Comparison of ENCODE assay signal across 9 mouse cellular contexts in the genomic region with DNA sequence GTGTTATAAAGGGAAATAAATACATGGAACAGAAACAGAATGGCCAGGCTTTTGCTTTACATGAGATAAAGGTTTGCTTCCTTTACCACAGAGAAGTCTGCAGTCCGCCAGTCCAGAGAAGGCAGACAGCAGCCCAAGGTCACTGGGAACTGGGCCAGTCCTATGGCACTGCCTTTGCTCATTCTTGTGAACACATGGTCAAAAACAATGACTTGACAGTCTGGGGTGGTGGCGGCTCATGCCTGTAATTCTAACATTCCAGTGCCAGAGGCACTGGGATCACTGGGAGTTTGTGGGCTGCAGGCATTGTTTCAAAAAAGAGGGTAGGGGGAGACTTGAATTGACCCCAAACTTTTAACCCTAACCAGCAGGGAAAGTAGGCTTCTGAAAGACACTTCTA. TPM values are rescaled to one million over a fixed set of nuclear protein-coding genes. Genes with fewer than 3 reads are reported as not detected.
DNase-seq lines count a peak whose midpoint lies in the region; ATAC-seq and TF ChIP-seq lines count a peak whose summit lies in the region.
"Had no signal": no experiment of that assay in that cellular context is flagged by ENCODE, and none has a peak within 500 bp of the region (broad histone marks: within the 10 kb centered on the region; RNA-seq: fewer than 3 reads in every experiment).

No protein-coding gene starts in this region.

- H3K9ac ChIP-seq in hindbrain, postnatal 0 days (replicated peaks; ENCODE audit: low read length) = no peak overlapping the region
- H3K9ac ChIP-seq in hindbrain, embryonic 14.5 days = no peak overlapping the region

- H3K9me3 ChIP-seq in hindbrain, postnatal 0 days (ENCODE audit: low read length) = no peaks in the 10 kb centered on the region
- H3K9me3 ChIP-seq in hindbrain, embryonic 14.5 days (ENCODE audit: control insufficient read depth, low read length) = no peaks in the 10 kb centered on the region

- no peak for TF ChIP-seq CTCF in hindbrain, postnatal 0 days (IDR thresholded peaks at IDR 0.05; ENCODE audit: low read depth)
- TF ChIP-seq CTCF in left cerebral cortex, adult 2 months (IDR thresholded peaks at IDR 0.05) = no peak

- 28% methylated on average over 2 of the region's 2 CpGs for WGBS in hindbrain, postnatal 0 days
- 21% methylated on average over 2 of the region's 2 CpGs for WGBS in hindbrain, embryonic 14.5 days

- intact Hi-C loops in left cerebral cortex, adult 2 months (cut with DNase I) = no loop called here

- no peak for ATAC-seq in hindbrain, postnatal 0 days
- ATAC-seq in hindbrain, embryonic 14.5 days (ENCODE audit: low FRiP score) = no peak

- no peak overlapping the region for H3K4me2 ChIP-seq in hindbrain, postnatal 0 days (ENCODE audit: low read depth, low read length)
- no peak overlapping the region for H3K4me2 ChIP-seq in hindbrain, embryonic 14.5 days (replicated peaks)

- H3K27ac ChIP-seq in hindbrain, postnatal 0 days = no peak overlapping the region
- H3K27ac ChIP-seq in hindbrain, embryonic 14.5 days = no peak overlapping the region
- no peak overlapping the region for H3K27ac ChIP-seq in left cerebral cortex, adult 2 months

- H3K4me1 ChIP-seq in hindbrain, postnatal 0 days (ENCODE audit: insufficient read depth, low read length) = peaks cover 7% of the 10 kb centered on the region; the same call in 1 of the 2 replicates
- peaks cover 11% of the 10 kb centered on the region; the same call in 1 of the 2 replicates for H3K4me1 ChIP-seq in hindbrain, embryonic 14.5 days (replicated peaks; ENCODE audit: control insufficient read depth, insufficient read depth, low read length)

- no peaks in the 10 kb centered on the region for H3K36me3 ChIP-seq in hindbrain, postnatal 0 days (ENCODE audit: insufficient read depth, low read length)
- H3K36me3 ChIP-seq in hindbrain, embryonic 14.5 days (replicated peaks; ENCODE audit: control insufficient read depth, insufficient read depth) = no peaks in the 10 kb centered on the region

- peak; percentile 32 for DNase-seq in hindbrain, postnatal 0 days (ENCODE audit: low spot score)
- no peak for DNase-seq in hindbrain, embryonic 14.5 days (ENCODE audit: low spot score)
- DNase-seq in adrenal gland, postnatal 36 days = peak; percentile 86 to 87
- peak; percentile 74 for DNase-seq in heart, postnatal 4 days
- peak; percentile 50 for DNase-seq in lung, postnatal 14 days
- no peak for DNase-seq in B cell, adult 2 months
- no peak for DNase-seq in gastrocnemius, postnatal 25 days
- no peak for DNase-seq in left cerebral cortex, adult 2 months (ENCODE audit: extremely low spot score in 1 of 2, low spot score in 2 of 2)
- DNase-seq: cerebellum, postnatal 36 days had no signal

- no peaks in the 10 kb centered on the region for H3K27me3 ChIP-seq in hindbrain, postnatal 0 days (ENCODE audit: insufficient read depth, low read length)
- no peaks in the 10 kb centered on the region for H3K27me3 ChIP-seq in hindbrain, embryonic 14.5 days (ENCODE audit: control insufficient read depth, insufficient read depth, low read length)

- H3K4me3 ChIP-seq in hindbrain, postnatal 0 days (ENCODE audit: low read length) = no peak overlapping the region
- no peak overlapping the region for H3K4me3 ChIP-seq in hindbrain, embryonic 14.5 days (replicated peaks; ENCODE audit: low read length)
- no peak overlapping the region for H3K4me3 ChIP-seq in left cerebral cortex, adult 2 months

RNA-seq across cellular contexts. Expression of a gene that starts 5.3 kb away (rescaled TPM):
- total RNA-seq in hindbrain, postnatal 0 days (2014; rRNA removed) = 121 and 129 TPM in 2 replicates
- polyA plus RNA-seq in hindbrain, postnatal 0 days (2015; fragmentation: Nextera tagmentation; extraction: Ambion mirVana) = 140 and 143 TPM in 2 replicates
- 229 and 263 TPM in 2 replicates for polyA plus RNA-seq in hindbrain, embryonic 14.5 days (2014; fragmentation: Nextera tagmentation; extraction: Ambion mirVana)
- 100 to 1,000 TPM; 137 to 199 TPM for total RNA-seq in adrenal gland, postnatal 36 days (2021)
- total RNA-seq in heart, postnatal 4 days (2021) = 100 to 1,000 TPM; 286 to 289 TPM
- 100 to 1,000 TPM in 1 of 2 experiments, 10 to 100 TPM in 1; 92.3 to 113 TPM for total RNA-seq in gastrocnemius, postnatal 25 days (2021)
- total RNA-seq in left cerebral cortex, adult 2 months (2021) = 100 to 1,000 TPM; 126 to 131 TPM

Comparison
In these comparisons a context has a peak if more than half of its experiments do, and no peak if none do; other contexts are left out.
1. DNase-seq: peak in hindbrain, postnatal 0 days (single experiment), adrenal gland, postnatal 36 days (2 of 2), heart, postnatal 4 days (single experiment) and lung, postnatal 14 days (single experiment); none in hindbrain, embryonic 14.5 days (single experiment), B cell, adult 2 months (0 of 2), gastrocnemius, postnatal 25 days (single experiment) and left cerebral cortex, adult 2 months (0 of 2).